Mouse (Mus musculus) bone marrow macrophage, adult 2 months (primary cell): ENCODE data around the gene Rufy1.

Source experiments
- CTCF ChIP-seq: IDR thresholded peaks from 2 replicates; pipeline ENCODE4 v1.5.1; 2012; ENCODE audit warnings: low read depth, mild to moderate bottlenecking, low read length, moderate library complexity
- POLR2A ChIP-seq: IDR thresholded peaks from 2 replicates; pipeline ENCODE4 v1.6.1; 2012; ENCODE audit warnings: mild to moderate bottlenecking, low read depth, low read length, borderline replicate concordance

GRCm38 (mm10) chr11:50376156-50376790 lies 54.7 kb downstream of the Rufy1 start:
- TF ChIP-seq POLR2A: no peak
- TF ChIP-seq CTCF: no peak
